Mouse (Mus musculus): ENCODE measurements around the gene Sypl.

Gene Sypl

GRCm38 (mm10) chr12:33008305-33009110, 54.8 kb downstream of the Sypl start:
- DNase-seq, result peak; percentile 77

GRCm38 (mm10) chr12:33009206-33009966, 55.7 kb downstream of the Sypl start:
- DNase-seq, result no peak

- no peak for DNase-seq
Measured at GRCm38 (mm10) chr12:33010026-33010425, 56.3 kb downstream of the Sypl start.

- no peak for DNase-seq
Measured at GRCm38 (mm10) chr12:33014050-33014796, 60.5 kb downstream of the Sypl start.

- DNase-seq, result no peak
Measured at GRCm38 (mm10) chr12:33015103-33015502, 61.4 kb downstream of the Sypl start.

GRCm38 (mm10) chr12:33016824-33017705, 63.4 kb downstream of the Sypl start:
- DNase-seq, result no peak

- no peak for DNase-seq
Measured at GRCm38 (mm10) chr12:33018601-33019000, 64.9 kb downstream of the Sypl start.

GRCm38 (mm10) chr12:33020011-33020410, 66.3 kb downstream of the Sypl start:
- DNase-seq, result no peak

- DNase-seq, result no peak
Measured at GRCm38 (mm10) chr12:33021140-33021539, 67.4 kb downstream of the Sypl start.

- DNase-seq, result no peak
Measured at GRCm38 (mm10) chr12:33021751-33022150, 68.1 kb downstream of the Sypl start.

- no peak for DNase-seq
Measured at GRCm38 (mm10) chr12:33024524-33024923, 70.8 kb downstream of the Sypl start.

- peak; percentile 73 for DNase-seq
Measured at GRCm38 (mm10) chr12:33027093-33027492, 73.4 kb downstream of the Sypl start.

- no peak for DNase-seq
Measured at GRCm38 (mm10) chr12:33028109-33028691, 74.5 kb downstream of the Sypl start.

GRCm38 (mm10) chr12:33028708-33029107, 75.0 kb downstream of the Sypl start:
- no peak for DNase-seq
